Mouse (Mus musculus): ENCODE results near the gene Bace2.

Bace2 gene

DNA sequence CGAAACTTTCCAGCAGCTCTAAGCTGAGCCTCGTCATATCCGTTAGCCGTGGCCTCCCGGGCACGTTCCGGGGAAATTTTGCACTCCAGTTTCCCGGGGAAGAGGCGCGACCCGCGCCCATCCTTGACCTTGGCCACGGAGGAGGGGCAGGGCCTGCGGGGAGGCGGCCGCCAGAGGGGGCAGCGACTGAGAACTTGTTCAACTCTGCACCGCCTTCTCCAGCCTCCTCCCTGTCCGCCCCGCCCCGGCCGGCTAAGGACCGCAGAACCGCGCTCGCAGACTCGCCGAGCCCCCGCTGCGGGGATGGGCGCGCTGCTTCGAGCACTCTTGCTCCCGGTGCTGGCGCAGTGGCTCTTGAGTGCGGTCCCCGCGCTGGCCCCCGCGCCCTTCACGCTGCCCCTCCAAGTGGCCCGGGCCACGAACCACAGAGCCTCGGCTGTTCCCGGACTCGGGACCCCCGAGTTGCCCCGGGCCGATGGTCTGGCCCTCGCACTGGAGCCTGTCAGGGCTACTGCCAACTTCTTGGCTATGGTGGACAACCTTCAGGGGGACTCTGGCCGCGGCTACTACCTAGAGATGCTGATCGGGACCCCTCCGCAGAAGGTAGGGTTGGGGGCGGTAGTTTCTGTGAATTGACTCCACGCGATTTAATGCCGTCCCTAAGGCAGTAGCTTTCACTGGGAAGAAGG lies at the start of gene Bace2:
Bace2 (plus strand) TSS at position 244 of the 689 bp plus-strand sequence.
- peak; percentile 98 for DNase-seq

DNA sequence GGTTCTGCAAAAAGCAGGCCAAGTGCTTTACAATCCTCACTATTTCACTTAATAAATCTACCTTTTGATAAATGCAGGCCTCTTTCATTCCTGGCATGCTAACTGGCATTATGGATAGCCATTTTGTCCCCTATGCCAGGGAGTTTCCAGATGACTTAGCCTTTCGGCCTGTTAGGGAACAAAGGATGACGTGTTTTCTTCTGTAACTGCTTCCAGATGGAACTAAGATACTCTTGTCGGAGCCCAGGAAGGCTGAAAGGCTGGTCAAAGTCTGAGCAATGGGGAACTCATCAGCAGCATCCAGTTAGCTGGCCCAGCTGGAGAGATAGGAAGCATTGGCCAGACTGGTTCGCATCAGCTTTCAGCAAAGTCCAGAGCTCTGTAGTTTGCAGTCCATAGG lies 48.9 kb upstream of the Bace2 start:
- no peak for DNase-seq

GRCm38 (mm10) chr16:97309796-97310569 lies 46.6 kb upstream of the Bace2 start:
- no peak for DNase-seq

DNA sequence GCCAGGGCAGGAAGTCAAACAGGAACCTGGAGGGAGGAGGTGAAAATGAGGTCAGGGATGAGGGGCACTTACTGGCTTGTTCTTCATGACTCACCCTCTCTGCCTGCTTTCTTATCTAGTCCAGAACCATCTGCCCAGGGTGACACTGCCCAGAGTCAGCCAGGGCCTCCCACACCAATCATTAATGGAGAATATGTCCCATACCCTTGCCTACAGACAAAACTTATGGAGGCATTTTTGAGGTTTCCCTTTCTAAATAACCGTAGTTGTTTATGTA lies 46.0 kb upstream of the Bace2 start:
- DNase-seq: peak; percentile 67

- DNase-seq: peak; percentile 88
Measured at GRCm38 (mm10) chr16:97312960-97313686, 43.4 kb upstream of the Bace2 start.

GRCm38 (mm10) chr16:97321576-97321975 lies 35.0 kb upstream of the Bace2 start:
- DNase-seq: peak; percentile 71

GRCm38 (mm10) chr16:97322604-97323003 lies 33.9 kb upstream of the Bace2 start:
- DNase-seq: peak; percentile 92

DNA sequence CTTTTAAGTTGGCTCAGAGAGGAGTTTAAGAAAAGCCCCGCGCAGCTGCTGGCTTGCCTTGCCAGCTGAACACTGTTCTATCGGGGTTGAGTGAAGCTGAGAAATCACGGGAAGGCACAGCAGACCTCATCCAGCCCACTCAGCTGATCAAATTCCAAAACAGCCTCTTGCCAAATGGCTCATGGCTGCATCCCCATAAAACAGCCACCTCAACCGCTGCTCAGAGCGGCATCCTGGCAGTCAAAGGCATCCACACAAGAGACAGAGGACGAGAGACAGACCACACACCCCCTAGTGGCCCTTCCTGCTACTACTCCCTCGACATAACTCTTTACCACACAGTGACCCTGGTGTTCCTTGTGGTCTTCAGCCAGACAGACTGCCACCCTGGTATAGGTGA lies 30.6 kb upstream of the Bace2 start:
- peak; percentile 87 for DNase-seq

DNA sequence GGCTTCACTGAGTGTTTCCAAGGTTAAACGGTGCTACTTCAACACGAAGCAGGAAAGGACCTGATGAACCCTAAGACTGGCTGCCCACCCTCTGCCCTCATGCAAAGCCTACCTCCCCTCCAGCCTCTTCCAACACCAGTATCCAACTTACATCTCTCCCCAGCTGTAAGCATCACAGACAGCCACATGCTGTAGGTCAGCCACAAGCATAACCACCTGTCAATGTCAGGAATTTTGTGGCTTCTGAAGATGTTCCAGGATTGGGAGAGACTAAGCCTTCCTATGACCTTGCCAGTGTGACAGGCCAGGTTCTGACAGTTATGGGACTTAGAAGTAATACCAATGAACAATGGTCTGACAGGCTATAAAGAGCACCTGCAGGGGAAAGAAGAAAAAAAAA lies 27.9 kb upstream of the Bace2 start:
- no peak for DNase-seq

- peak; percentile 33 for DNase-seq
Measured at GRCm38 (mm10) chr16:97353013-97353412, 3.5 kb upstream of the Bace2 start.

DNA sequence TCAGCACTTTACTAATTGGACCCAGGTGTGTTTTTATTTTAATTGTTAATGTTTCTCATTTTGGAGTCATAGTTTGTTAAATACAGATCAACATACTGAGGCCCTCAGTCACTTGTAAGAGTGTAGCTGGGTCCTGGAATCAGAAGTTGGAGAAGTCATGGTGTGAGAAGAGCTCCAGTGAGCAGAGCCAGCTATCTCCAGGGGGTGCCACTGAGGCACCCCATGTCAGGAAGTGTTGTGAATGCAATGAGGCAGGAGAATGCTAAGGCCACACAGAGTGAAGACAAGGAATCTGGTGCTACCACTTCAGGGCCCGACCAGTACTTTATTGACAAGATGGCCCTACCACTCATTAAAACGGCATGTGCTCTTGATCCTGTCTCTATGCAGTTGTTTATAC lies 1.9 kb upstream of the Bace2 start:
- peak; percentile 65 for DNase-seq

DNA sequence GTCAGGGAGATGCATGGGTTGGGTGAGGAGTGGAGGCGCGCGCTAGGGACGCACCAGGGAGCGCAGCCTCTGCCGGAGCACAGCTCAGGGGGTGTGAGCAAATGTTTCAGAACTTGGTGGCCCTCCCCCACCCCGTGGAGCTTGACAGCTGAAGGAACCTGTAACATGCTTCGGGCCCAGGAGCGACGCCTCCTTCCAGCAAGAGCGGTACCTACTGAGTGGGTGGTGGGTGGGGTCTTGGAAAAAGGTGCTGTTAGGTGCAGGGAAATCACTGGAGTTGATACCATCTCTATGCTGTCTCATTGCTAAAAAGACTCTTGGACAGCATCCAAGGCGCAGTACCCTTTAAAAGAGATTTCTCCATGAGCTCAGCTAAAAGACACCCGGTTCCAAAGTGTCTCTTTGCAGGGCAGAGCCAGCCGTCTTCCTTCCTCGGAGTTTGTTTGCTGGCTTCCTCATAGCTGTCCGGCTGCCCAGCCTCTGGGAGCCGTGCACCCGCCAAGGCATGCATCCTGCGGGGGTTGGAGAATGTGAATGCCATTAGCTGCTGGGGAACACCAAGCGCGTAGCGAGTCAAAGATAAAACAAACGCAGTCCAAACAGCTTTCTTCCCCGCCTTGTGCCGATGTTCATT lies 763 bp downstream of the Bace2 start:
- DNase-seq: peak; percentile 96

- peak; percentile 88 for DNase-seq
Measured at GRCm38 (mm10) chr16:97362231-97362888, 5.8 kb downstream of the Bace2 start.

- peak; percentile 76 for DNase-seq
Measured at GRCm38 (mm10) chr16:97366141-97366540, 9.6 kb downstream of the Bace2 start.

- DNase-seq: peak; percentile 85
Measured at GRCm38 (mm10) chr16:97370258-97370657, 13.7 kb downstream of the Bace2 start.

GRCm38 (mm10) chr16:97387955-97388354 lies 31.4 kb downstream of the Bace2 start:
- peak; percentile 95 for DNase-seq

GRCm38 (mm10) chr16:97391289-97391688 lies 34.7 kb downstream of the Bace2 start:
- peak; percentile 97 for DNase-seq

DNA sequence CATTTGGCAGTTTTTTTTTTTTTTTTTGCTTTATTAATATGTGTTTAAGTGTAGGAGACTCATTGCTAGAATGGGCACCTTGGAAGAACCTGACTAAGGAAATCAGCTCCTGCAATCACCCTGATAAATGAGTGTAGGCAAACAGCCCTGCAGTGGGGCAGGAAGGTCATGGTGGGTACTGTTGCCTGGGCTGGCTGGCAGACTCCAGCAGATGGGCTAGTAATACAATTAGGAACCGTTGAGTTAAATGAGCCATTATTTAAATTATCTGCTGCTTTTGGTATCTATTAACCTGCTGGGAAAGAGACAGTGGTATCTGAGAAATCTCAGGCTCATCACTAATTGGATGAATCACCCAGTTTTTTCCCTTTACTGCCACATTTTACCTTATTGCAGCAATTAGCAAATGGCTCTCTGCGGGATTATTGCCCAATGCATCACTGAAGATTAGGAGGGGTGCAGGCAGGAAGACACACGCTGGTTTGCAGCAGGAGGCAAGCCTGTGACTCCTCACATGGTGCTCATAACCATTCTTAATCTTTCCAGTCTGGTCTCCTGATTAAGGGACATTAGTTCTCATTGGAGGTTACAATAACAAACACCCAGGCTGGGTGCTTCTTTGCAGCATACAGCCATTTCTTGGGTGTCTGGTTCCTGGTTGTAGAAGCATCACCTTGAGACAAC lies 35.3 kb downstream of the Bace2 start:
- DNase-seq: no peak

- DNase-seq: no peak
Measured at GRCm38 (mm10) chr16:97396436-97396835, 39.9 kb downstream of the Bace2 start.

GRCm38 (mm10) chr16:97397945-97398531 lies 41.5 kb downstream of the Bace2 start:
- peak; percentile 84 for DNase-seq

DNA sequence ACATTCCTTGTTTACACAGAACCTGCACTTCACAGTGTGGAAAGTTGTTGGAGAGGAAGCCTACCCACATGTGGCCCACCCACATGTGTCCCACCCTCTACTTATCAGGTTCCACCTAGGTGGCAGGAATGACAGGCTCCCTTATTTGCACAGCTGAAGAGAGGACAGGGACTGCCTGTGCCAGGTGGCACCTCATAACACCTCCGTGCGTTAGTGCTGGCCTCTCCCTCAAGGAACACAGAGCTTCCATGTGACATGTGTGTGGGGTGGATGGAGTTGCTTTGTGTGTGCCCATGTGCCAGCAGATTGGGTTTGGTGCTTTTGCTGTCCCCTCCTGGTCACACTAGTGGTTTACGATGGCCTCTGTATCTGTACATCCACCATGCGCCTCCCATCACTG lies 43.4 kb downstream of the Bace2 start:
- DNase-seq: no peak

DNA sequence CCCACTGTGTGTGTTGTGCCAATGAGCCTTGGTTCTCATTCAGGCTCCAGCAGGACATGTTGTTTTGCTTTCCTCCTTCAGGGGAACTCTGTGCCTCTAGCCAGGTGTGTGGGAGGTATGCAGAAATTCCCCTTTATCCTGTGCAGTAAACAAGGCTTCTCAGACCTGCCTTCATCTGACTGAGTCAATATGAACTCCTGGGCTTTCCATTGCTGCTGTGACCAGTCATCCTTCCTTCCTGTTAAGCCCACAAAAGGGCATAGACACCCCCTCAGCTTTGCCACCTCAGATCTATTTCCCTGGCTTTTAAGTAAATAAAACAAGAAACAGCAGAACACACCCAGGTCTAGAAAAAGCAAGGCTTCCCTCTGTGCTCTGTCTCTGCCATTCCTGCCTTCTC lies 45.2 kb downstream of the Bace2 start:
- DNase-seq: peak; percentile 80
